Mouse (Mus musculus) hindbrain, embryonic 14.5 days (tissue): ENCODE results near the gene Tescl. TPM values are rescaled to one million over a fixed set of nuclear protein-coding genes. Genes with fewer than 3 reads are reported as not detected.

ENCODE experiments used
- ATAC-seq: fragments of 200-750 bp; cut with Nextera tagmentation; 2 replicates; pipeline ENCODE4 v1.8.0; 2017; ENCODE audit warnings: moderate number of reproducible peaks, mild to moderate bottlenecking, moderate TSS enrichment, moderate library complexity; ENCODE audit not compliant: low FRiP score
- DNase-seq: peaks from one replicate; pipeline ENCODE4 v3.0.0-alpha.2; 2015; ENCODE audit warnings: low spot score
- H3K27ac ChIP-seq: fragments of 300-500 bp; sonication (generic); 2 replicates; pipeline ENCODE4 v1.5.1; 2014; ENCODE audit warnings: mild to moderate bottlenecking, moderate library complexity
- H3K27me3 ChIP-seq: fragments of 300-500 bp; sonication (generic); 2 replicates; pipeline ENCODE4 v1.6.1; 2014; ENCODE audit warnings: mild to moderate bottlenecking, low read length, mixed read lengths; ENCODE audit not compliant: control insufficient read depth, insufficient read depth
- H3K36me3 ChIP-seq: fragments of 300-500 bp; sonication (generic); replicated peaks from 2 replicates; pipeline ENCODE4 v1.6.1; 2014; ENCODE audit not compliant: control insufficient read depth, insufficient read depth
- H3K4me1 ChIP-seq: fragments of 300-500 bp; sonication (generic); replicated peaks from 2 replicates; pipeline ENCODE4 v1.6.1; 2014; ENCODE audit warnings: antibody characterized with exemption, low read length, mixed read lengths; ENCODE audit not compliant: control insufficient read depth, insufficient read depth
- H3K4me2 ChIP-seq: fragments of 300-500 bp; sonication (generic); replicated peaks from 2 replicates; pipeline ENCODE4 v1.6.1; 2014; ENCODE audit warnings: mild to moderate bottlenecking, moderate library complexity
- H3K4me3 ChIP-seq: fragments of 300-500 bp; sonication (generic); replicated peaks from 2 replicates; pipeline ENCODE4 v1.5.1; 2014; ENCODE audit warnings: mild to moderate bottlenecking, low read length
- H3K9ac ChIP-seq: fragments of 300-500 bp; sonication (generic); 2 replicates; pipeline ENCODE4 v1.6.1; 2014
- H3K9me3 ChIP-seq: fragments of 300-500 bp; sonication (generic); 2 replicates; pipeline ENCODE4 v1.6.1; 2016; ENCODE audit warnings: low read length; ENCODE audit not compliant: control insufficient read depth
- WGBS: fragments of 180-500 bp; shearing (Covaris S2); extraction: QIAGEN DNeasy Blood & Tissue Kit; methylation state at CpG from one replicate; pipeline ENCODE4 v1.1.7; 2014; 5-methylcytosine and 5-hydroxymethylcytosine counted together
- microRNA-seq: library from miRNA; unstranded; fragments of <30 nt; microRNA quantifications from one replicate; pipeline ENCODE4, GENCODE M21; 2016
- polyA plus RNA-seq: library from polyadenylated mRNA; unstranded; fragments of >200 nt; fragmentation: Nextera tagmentation; extraction: Ambion mirVana; gene quantifications from 2 replicates; pipeline ENCODE4 v1.2.1, GENCODE M21; 2014

The Tescl gene
- polyA plus RNA-seq, 1 experiment from 2014 or later, result 0.31 TPM

DNA sequence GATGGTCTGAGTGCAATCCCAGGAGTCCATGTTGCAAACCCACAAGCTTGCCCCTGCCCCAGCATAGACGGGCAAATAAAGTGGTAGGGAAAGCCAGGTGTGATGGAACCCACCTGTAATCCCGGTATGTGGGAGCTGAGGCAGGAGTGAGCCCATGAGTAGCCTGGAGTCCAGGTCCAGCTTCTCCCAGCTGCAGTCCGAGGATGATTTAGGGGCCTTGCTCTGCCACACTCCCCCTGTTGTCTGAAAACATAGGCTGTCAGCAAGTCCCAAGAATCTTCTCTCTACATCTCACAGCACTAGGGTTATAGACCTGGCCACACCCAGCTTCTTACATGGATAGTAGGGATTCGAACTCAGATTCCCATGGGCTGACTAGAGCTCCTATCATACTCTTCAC is 46.8 kb downstream of the Tescl start:
- ATAC-seq (no peak), DNase-seq (no peak)
- 87% methylated on average over 4 of the region's 4 CpGs for WGBS
- H3K4me1 ChIP-seq, result no peaks in the 10 kb centered on the region
- H3K4me2 ChIP-seq, result no peak overlapping the region
- H3K9ac ChIP-seq, result no peak overlapping the region
- no peaks in the 10 kb centered on the region for H3K9me3 ChIP-seq
- H3K4me3 ChIP-seq, result no peak overlapping the region
- H3K27ac ChIP-seq, result no peak overlapping the region
- no peaks in the 10 kb centered on the region for H3K27me3 ChIP-seq
- H3K36me3 ChIP-seq, result peaks cover 47% of the 10 kb centered on the region

DNA sequence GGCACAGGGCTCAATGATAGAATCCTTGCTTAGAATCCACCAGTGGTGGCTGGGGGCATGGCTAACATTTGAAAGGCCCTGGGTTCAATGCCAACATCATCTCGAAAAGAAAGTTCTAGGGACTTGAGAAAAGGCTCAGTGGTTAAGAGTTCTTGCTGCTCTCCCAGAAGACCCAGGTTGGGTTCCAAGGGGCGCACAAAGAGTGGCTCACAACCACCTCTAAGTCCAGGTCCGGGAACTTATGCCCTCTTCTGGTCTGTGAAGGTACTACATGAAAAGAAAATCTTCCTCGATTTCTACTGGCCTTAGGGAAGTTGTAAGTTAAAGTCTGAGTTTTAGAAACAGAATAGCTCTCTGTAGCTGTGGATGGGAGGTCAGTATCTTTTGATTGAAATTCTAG is 47.6 kb downstream of the Tescl start:
- Histone ChIP-seq H3K27ac (no peak overlapping the region), H3K4me3 (no peak overlapping the region), H3K27me3 (no peaks in the 10 kb centered on the region), H3K4me2 (no peak overlapping the region), H3K9me3 (no peaks in the 10 kb centered on the region), H3K4me1 (no peaks in the 10 kb centered on the region), H3K9ac (no peak overlapping the region), H3K36me3 (peaks cover 38% of the 10 kb centered on the region)
- ATAC-seq, result no peak
- WGBS, result 56% methylated on average over 4 of the region's 4 CpGs
- DNase-seq, result no peak

Small RNAs within 50 kb of the gene (microRNA-seq; reads per million reads assigned to microRNA genes)
- gene Gm27592, result not detected

Other genes starting within 250 kb of the Tescl start
- gene Zfp112, start 221.6 kb downstream of the Tescl start, polyA plus RNA-seq, result 8.5 and 9.0 TPM in 2 replicates
- 26.1 and 28.8 TPM in 2 replicates for gene Zfp235, start 199.8 kb downstream of the Tescl start, polyA plus RNA-seq
- gene Zfp114, start 158.9 kb downstream of the Tescl start, polyA plus RNA-seq, result 3.7 and 4.0 TPM in 2 replicates
- 4.0 and 5.5 TPM in 2 replicates for gene Zfp111, start 122.5 kb downstream of the Tescl start, polyA plus RNA-seq
- gene Zfp109, start 96.4 kb downstream of the Tescl start, polyA plus RNA-seq, result 2.9 and 3.9 TPM in 2 replicates
- gene Zfp108, start 79.1 kb downstream of the Tescl start, polyA plus RNA-seq, result 7.1 TPM in 2 replicates
- gene Zfp93, start 63.5 kb downstream of the Tescl start, polyA plus RNA-seq, result 8.1 and 9.5 TPM in 2 replicates
- gene Zfp61, start 32.7 kb downstream of the Tescl start, polyA plus RNA-seq, result 33.5 and 34.0 TPM in 2 replicates
- gene Zfp94, start 17.3 kb downstream of the Tescl start, polyA plus RNA-seq, result 19.6 and 20.9 TPM in 2 replicates
- gene Lypd5, start 15.3 kb upstream of the Tescl start, polyA plus RNA-seq, result not detected in 2 replicates
- gene Kcnn4, start 36.3 kb upstream of the Tescl start, polyA plus RNA-seq, result 1.7 and 2.8 TPM in 2 replicates
- gene Smg9, start 65.7 kb upstream of the Tescl start, polyA plus RNA-seq, result 30.1 and 30.3 TPM in 2 replicates
- not detected in 2 replicates for gene Irgc1, start 118.4 kb upstream of the Tescl start, polyA plus RNA-seq
- gene Plaur, start 128.5 kb upstream of the Tescl start, polyA plus RNA-seq, result 1.6 and 1.9 TPM in 2 replicates
- gene Cadm4, start 148.1 kb upstream of the Tescl start, polyA plus RNA-seq, result 22.7 and 28.3 TPM in 2 replicates
- gene Zfp428, start 173.1 kb upstream of the Tescl start, polyA plus RNA-seq, result 181 and 201 TPM in 2 replicates
- 0.65 and 0.98 TPM in 2 replicates for gene AC161166.1, start 178.5 kb upstream of the Tescl start, polyA plus RNA-seq
- gene Irgq, start 196.8 kb upstream of the Tescl start, polyA plus RNA-seq, result 28.0 and 33.5 TPM in 2 replicates
- not detected in 2 replicates for gene Pinlyp, start 212.2 kb upstream of the Tescl start, polyA plus RNA-seq
- 47.4 and 52.3 TPM in 2 replicates for gene Xrcc1, start 212.4 kb upstream of the Tescl start, polyA plus RNA-seq